Mouse (Mus musculus): ENCODE results near the gene Sema5b. TPM values are rescaled to one million over a fixed set of nuclear protein-coding genes. Genes with fewer than 3 reads are reported as not detected.
A peak's percentile ranks its signal among the peaks of the same experiment; 100 is the strongest.

Gene Sema5b
- total RNA-seq, 1 experiment from 2014 or later: 4.3 TPM

DNA sequence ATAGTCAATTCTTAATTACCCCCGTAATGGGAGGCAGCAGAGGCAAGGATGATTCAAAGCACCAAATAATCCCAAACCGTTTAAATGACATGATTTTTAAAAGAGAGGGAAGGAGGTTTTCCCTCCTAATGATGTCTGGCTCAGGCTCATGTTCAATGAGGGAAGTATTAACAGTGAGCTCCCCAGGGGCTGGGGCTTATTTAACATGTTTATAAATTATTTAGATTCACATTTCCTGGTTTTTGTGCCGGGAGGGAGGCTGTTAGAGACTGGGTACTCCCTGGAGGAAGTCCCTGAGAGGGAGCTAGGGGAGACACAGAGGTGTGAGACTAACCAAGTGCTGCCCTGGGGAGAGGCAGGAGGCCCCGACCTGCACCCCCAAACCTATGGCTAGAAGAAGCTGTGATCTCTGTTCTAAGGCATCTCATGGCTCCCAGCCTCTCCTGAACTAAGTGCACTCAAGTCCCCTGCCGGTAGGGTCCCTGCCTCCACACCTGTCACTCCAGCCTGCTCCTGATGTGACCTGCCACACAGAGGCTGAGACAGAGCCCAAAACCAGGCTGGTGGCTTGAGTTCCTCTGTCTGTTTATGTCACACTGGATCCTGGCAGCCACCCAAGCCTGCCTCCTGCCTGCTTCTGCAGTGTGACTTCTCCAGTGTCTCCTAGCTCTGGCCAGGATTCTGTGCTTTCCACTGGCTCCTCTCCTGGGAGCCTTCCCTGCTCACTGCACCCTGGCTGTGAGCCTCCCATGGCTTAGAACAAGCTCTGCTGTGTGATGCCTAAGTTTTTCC, 51.5 kb downstream of the Sema5b start:
- DNase-seq: peak; percentile 68

GRCm38 (mm10) chr16:35593474-35593873, 52.5 kb downstream of the Sema5b start:
- DNase-seq: no peak

DNA sequence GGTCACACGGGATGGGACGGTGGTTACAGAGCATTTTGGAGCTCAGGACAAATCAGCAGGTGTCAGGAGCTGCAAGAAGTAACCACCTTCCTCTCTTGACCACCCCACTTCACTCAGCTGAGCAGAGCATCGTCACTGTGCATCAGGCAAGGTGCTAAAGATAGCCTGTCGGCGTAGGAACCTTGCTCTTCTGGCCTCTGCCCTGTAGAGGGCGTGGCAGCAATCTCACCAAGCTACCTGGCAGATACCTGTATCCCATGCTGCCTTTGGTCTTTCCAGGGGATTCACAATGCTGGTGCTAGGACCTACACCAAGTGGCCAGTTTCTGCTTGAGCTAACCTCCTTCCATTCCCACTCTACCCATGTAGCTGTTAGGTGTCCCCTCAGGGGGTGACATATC, 55.3 kb downstream of the Sema5b start:
- no peak for DNase-seq

GRCm38 (mm10) chr16:35596661-35597350, 55.9 kb downstream of the Sema5b start:
- no peak for DNase-seq

DNA sequence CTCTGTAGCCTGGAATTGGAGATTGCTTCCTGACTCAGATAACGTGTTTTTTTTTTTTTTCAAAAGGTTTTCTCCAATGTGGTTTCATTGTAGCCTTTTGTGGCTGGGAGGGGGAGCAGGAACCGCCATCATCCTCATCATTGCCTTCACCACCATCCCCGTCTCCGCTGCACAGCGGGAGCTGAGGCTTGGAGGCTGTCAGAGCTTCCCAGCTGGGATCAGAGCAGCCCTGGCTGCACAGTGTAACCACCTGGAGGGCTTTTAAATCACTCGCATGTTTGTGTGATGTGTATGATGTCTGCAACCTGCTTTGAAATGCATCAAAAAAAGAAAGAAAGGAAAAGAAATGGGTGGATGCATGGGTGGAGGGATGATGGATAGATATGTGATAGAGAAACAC, 57.0 kb downstream of the Sema5b start:
- DNase-seq: no peak

GRCm38 (mm10) chr16:35598802-35599201, 57.9 kb downstream of the Sema5b start:
- DNase-seq: no peak

GRCm38 (mm10) chr16:35600282-35600681, 59.3 kb downstream of the Sema5b start:
- no peak for DNase-seq

- no peak for DNase-seq
These were observed 60.5 kb downstream of the Sema5b start for GRCm38 (mm10) chr16:35601426-35601825.

DNA sequence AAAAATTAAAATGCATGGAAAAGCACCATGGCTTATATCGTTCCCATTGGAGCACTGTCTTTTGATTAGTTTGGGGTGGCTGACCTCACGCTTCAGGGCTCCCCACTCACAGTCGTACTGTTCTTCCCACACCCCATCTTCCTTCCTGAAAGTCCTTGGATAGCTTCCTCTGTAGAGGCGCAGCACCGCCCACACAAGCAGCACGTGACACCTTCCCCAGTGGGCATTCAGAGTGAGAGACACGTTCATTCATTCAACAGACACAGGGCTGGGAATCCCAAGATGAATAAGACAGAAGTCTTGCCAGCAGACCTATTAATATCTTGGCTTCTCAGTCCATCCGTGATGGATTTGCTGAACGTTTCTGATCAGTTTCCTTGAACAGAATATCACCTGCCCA, 61.6 kb downstream of the Sema5b start:
- DNase-seq: no peak

GRCm38 (mm10) chr16:35603729-35604522, 63.0 kb downstream of the Sema5b start:
- no peak for DNase-seq

GRCm38 (mm10) chr16:35607250-35607649, 66.3 kb downstream of the Sema5b start:
- DNase-seq: no peak

GRCm38 (mm10) chr16:35608244-35608643, 67.3 kb downstream of the Sema5b start:
- DNase-seq: no peak

DNA sequence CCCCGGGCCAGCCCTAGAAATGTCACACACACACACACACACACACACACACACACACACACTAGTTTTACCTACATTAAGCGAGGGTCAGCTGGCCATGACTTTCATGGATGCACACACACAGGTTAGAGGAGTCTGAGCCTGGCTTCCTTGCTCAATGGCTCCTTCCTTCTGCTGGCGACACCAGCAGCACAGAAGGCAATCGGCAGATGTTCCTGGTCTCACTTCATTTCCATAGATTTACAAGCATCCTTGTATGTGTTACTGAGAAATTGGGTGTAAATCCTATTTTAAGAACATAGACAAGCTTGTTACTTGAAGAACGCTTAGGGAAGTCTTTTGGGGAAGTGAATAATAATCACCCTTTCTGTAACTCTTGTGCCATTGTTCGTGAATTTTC, 68.6 kb downstream of the Sema5b start:
- DNase-seq: no peak

DNA sequence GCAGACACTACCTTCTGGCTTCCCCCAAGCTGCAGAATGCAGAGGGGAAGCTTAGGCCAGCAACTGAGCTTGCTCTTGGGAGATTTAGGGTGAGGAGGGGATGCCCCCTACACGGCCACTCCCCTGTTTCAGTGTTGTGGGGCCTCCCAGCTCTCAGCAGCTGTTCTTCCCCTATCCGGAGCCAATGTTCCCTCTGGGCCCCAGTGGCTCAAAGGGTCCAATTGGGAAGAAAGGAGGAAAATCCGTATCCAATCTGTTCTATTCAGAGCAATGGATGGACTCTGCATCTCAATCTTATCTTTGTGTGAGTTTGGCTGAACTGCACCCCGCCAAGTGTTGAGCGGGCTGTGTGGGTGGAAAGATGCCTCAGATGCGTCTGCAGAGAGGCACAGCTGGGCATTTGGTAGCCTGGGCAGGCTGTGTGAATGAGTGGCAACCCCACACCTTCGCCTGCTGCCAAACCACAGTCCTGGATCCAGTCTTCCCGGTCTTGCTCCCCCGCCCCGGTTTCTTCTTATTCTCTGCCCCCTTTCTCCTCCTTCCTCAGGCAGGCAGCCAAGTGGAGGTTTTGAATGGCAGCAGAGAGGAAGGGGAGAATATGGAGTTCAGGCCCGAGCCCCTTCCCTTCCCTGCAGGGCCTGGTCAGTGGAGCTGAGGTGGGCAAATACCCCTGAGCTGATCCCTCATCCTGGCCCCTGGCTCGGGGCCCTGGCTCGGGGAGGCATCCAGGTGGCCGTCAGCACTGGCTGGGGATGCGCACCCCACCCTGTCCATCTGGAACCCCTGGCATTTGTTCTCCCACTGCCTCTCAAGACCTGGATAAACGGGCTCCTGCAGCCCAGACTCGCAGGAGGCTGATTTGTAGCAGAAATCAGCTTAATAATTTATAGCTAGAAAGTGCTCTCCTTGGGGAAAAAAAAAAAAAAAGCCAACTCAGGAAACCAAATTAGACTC, 73.2 kb downstream of the Sema5b start:
- DNase-seq: no peak

- DNase-seq: no peak
These were observed 76.8 kb downstream of the Sema5b start for GRCm38 (mm10) chr16:35617732-35618131.

DNA sequence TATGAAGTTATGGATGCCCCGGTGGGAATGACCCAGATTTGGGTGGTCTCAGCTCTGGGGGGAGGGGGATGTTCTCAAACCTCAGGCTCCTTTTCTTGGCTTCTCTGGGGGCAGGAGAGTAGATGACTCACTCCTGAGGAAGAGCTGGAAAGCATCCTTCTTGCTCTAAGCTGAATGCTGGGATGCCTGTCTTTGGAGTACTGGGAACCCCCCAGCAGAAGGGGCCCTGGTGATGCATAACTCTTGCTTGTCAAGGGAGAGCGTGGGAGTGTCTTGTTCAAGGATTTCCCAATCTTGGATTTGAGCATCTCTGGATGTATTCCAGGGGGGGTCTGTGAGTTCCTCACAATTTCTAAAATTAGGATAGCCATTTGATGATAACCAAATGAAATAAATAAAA, 82.1 kb downstream of the Sema5b start:
- no peak for DNase-seq

DNA sequence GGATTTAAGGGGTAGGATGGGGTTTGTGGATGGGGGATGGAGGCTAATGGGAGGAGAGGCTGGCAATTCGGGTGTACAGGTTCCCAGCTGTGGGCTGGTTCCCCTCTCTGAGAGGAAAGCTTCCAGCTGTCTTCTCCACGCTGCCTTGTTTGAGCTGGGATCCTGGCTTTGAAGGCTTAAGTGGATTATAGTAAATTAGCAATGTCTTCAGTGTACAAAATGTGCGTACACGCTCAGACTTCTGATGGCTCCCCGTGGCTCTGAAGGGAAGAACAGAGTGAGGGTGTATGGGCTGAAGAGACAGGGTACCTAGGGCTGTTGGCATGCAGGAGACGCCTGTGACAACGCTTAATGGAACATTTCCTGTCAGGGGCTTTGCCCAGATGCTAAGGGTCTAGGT, 83.0 kb downstream of the Sema5b start:
- DNase-seq: no peak

DNA sequence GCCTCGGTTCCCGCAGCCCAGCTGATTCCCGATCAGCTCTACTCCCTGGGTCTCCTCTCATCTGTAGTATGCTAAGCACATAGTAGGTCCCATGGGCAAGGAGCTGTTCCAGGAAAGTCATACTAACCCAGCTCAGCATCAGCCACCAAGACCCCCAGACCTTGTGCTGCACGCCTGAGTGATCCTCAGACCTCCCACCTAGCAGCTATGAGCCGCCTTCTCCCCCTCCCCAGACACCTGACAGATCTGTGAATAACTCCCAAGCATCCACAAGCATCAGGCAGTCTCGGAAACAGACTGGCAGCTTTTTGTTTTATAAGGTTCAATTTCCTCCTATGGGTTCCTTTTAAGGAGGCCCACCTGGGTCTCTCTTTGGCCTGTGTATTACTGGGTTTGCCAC, 83.9 kb downstream of the Sema5b start:
- no peak for DNase-seq

DNA sequence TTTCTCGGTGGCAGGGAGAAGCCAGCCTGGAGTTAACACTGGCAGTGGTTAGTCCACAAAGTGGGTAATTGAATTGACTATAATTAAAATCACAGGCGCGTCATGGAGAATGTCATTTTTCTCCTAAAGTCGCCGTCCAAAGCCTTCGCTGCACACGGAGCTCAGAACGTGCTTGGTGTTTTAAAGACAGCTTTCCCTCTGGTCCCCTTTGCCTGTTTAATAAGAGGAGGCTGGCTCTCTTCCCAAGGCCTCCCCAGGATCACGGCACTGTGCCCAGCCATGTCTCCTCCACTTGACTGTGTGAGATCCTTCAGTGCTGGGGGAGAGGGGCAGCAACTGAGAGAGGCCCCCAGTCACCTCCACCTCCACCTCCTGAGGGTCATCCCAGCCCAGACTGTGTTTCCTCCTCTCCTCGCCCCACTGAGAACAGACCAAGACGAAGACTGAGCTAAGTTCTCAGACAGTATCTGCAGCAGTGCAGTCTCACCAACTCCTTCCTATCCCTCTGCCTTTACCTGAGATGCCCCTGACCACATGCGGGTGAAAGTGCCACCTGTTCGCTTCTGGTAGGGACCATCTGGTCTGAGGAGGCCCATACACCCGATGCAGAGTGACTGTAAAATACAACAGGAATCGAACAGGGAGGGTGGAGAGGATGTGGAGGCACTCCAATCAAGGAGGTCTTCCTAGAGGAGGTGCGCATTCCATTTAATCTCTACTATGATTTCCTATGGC, 84.5 kb downstream of the Sema5b start:
- DNase-seq: peak; percentile 78

- peak; percentile 93 for DNase-seq
These were observed 87.2 kb downstream of the Sema5b start for GRCm38 (mm10) chr16:35627992-35628607.
